Mouse (Mus musculus): ENCODE measurements around the gene Scfd2.

GRCm38 (mm10) chr5:74404887-74405286 is 126.7 kb downstream of the Scfd2 start:
- TF ChIP-seq CTCF (IDR thresholded peaks at IDR 0.05; ENCODE audit: extremely low read depth, insufficient read length, insufficient replicate concordance, low read depth, low read length): no peak
- no peak for TF ChIP-seq POLR2A (IDR thresholded peaks at IDR 0.05; ENCODE audit: low read depth, low read length)

Data from small intestine, adult 2 months (tissue).